Mouse (Mus musculus) liver, adult 2 months (tissue): ENCODE results near the gene Clec12a.

ENCODE experiments used
- CTCF ChIP-seq: fragments of 200-500 bp; IDR thresholded peaks from 2 replicates; pipeline ENCODE4 v1.5.1; 2011; ENCODE audit warnings: low read depth, low read length, control low read depth
- POLR2A ChIP-seq: fragments of 200-500 bp; IDR thresholded peaks from 2 replicates; pipeline ENCODE4 v1.6.1; 2011; ENCODE audit warnings: low read length, control low read depth; ENCODE audit not compliant: insufficient read depth; ENCODE audit errors: extremely low read depth

DNA sequence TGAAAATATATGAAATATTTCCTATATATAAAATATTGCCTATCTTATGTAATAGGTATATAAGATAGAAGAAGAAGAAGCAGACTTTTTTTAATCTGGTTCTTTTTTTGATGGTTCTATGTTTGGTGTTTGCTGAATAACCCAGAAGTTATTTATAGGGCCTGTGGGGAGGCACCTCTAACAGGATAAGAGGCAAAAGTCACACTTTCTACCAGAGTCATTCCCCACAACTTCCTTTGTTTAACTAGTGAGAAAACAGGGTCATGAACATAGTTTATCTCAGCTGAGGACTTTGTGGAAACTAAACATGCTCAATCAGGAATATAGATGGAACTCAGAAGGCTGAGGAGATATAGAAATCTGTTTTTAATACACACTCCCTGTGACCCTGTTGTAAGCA lies 63.5 kb downstream of the Clec12a start:
- TF ChIP-seq POLR2A (no peak), CTCF (no peak)
